Mouse (Mus musculus) hindbrain, embryonic 15.5 days (tissue): ENCODE measurements around the gene Gm20828. TPM values are rescaled to one million over a fixed set of nuclear protein-coding genes. Genes with fewer than 3 reads are reported as not detected.
"Not testable (repeated sequence)": the region's sequence is repeated elsewhere in the genome, so short reads cannot be mapped to it uniquely, and the experiment has no call there.

Experiments used
- ATAC-seq: fragments of 200-750 bp; cut with Nextera tagmentation; 2 replicates; pipeline ENCODE4 v1.8.0; 2017; ENCODE audit warnings: low read depth, moderate number of reproducible peaks, moderate TSS enrichment; ENCODE audit not compliant: low FRiP score
- H3K27ac ChIP-seq: fragments of 300-500 bp; sonication (generic); replicated peaks from 2 replicates; pipeline ENCODE4 v1.5.1; 2015; ENCODE audit warnings: mild to moderate bottlenecking, inconsistent platforms
- H3K27me3 ChIP-seq: fragments of 300-500 bp; sonication (generic); 2 replicates; pipeline ENCODE4 v1.6.1; 2015; ENCODE audit warnings: control low read depth, inconsistent platforms
- H3K36me3 ChIP-seq: fragments of 300-500 bp; sonication (generic); 2 replicates; pipeline ENCODE4 v1.6.1; 2015; ENCODE audit warnings: control low read depth, inconsistent platforms
- H3K4me1 ChIP-seq: fragments of 300-500 bp; sonication (generic); replicated peaks from 2 replicates; pipeline ENCODE4 v1.6.1; 2015; ENCODE audit warnings: control low read depth, inconsistent platforms
- H3K4me2 ChIP-seq: fragments of 300-500 bp; sonication (generic); 2 replicates; pipeline ENCODE4 v1.6.1; 2015; ENCODE audit warnings: moderate library complexity, mild to moderate bottlenecking, inconsistent platforms
- H3K4me3 ChIP-seq: fragments of 300-500 bp; sonication (generic); 2 replicates; pipeline ENCODE4 v1.5.1; 2015; ENCODE audit warnings: mild to moderate bottlenecking, inconsistent platforms
- H3K9ac ChIP-seq: fragments of 300-500 bp; sonication (generic); 2 replicates; pipeline ENCODE4 v1.6.1; 2015; ENCODE audit warnings: inconsistent platforms
- H3K9me3 ChIP-seq: fragments of 300-500 bp; sonication (generic); 2 replicates; pipeline ENCODE4 v1.6.1; 2016; ENCODE audit warnings: control low read depth, inconsistent platforms
- WGBS: fragments of 180-500 bp; shearing (Covaris S2); methylation state at CpG from one replicate; pipeline ENCODE4 v1.1.7; 2015; 5-methylcytosine and 5-hydroxymethylcytosine counted together
- polyA plus RNA-seq: library from polyadenylated mRNA; unstranded; fragments of >200 nt; fragmentation: Nextera tagmentation; extraction: Ambion mirVana; gene quantifications from 2 replicates; pipeline ENCODE4 v1.2.1, GENCODE M21; 2015

The Gm20828 gene
- not detected in 2 replicates for polyA plus RNA-seq

DNA sequence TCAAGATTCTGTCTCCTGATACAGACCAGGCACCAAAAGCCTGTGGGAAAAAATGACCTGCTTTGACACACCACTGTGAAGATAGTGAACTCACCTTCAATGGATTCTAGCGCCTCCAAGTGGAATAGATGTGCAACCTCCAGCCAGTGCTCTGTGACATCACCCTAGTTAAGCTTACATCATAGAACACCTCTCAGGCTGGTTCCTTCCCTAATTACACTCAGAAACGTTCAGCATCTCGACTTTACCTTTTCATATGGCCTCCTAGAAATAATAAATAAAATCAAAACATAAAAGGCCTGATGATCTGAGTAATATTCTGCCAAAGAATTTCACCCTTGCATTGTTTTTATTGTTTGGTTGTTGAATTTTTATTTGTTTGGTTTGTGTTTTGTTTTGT lies at the start of gene Gm20828:
Gene Gm20828 (minus strand): TSS at position 101 of the 400 bp plus-strand sequence.
- H3K4me2 ChIP-seq, H3K9me3 ChIP-seq, H3K27me3 ChIP-seq, ATAC-seq, H3K4me1 ChIP-seq, H3K27ac ChIP-seq, H3K4me3 ChIP-seq, H3K9ac ChIP-seq, H3K36me3 ChIP-seq: not testable (repeated sequence)
- WGBS, result no CpG with 5 or more reads among the region's 3 CpGs
